Mouse (Mus musculus) embryonic facial prominence, embryonic 12.5 days (tissue): ENCODE results near the gene Pias1. TPM values are rescaled to one million over a fixed set of nuclear protein-coding genes. Genes with fewer than 3 reads are reported as not detected.

ENCODE experiments used
- ATAC-seq: fragments of 200-750 bp; cut with Nextera tagmentation; 2 replicates; pipeline ENCODE4 v1.8.0; 2017; ENCODE audit not compliant: insufficient number of reproducible peaks, insufficient read depth, low FRiP score, low TSS enrichment
- H3K27ac ChIP-seq: fragments of 300-500 bp; sonication (generic); 2 replicates; pipeline ENCODE4 v1.5.1; 2016; ENCODE audit warnings: mild to moderate bottlenecking
- H3K27me3 ChIP-seq: fragments of 300-500 bp; sonication (generic); 2 replicates; pipeline ENCODE4 v1.6.1; 2016; ENCODE audit warnings: mild to moderate bottlenecking, moderate library complexity
- H3K36me3 ChIP-seq: fragments of 300-500 bp; sonication (generic); 2 replicates; pipeline ENCODE4 v1.6.1; 2016; ENCODE audit warnings: mild to moderate bottlenecking
- H3K4me1 ChIP-seq: fragments of 300-500 bp; sonication (generic); 2 replicates; pipeline ENCODE4 v1.6.1; 2016
- H3K4me2 ChIP-seq: fragments of 300-500 bp; sonication (generic); replicated peaks from 2 replicates; pipeline ENCODE4 v1.6.1; 2016; ENCODE audit warnings: mild to moderate bottlenecking, moderate library complexity
- H3K4me3 ChIP-seq: fragments of 300-500 bp; sonication (generic); 2 replicates; pipeline ENCODE4 v1.5.1; 2016; ENCODE audit warnings: mild to moderate bottlenecking
- H3K9ac ChIP-seq: fragments of 300-500 bp; sonication (generic); 2 replicates; pipeline ENCODE4 v1.6.1; 2016; ENCODE audit warnings: mild to moderate bottlenecking, moderate library complexity
- H3K9me3 ChIP-seq: fragments of 300-500 bp; sonication (generic); 2 replicates; pipeline ENCODE4 v1.6.1; 2016; ENCODE audit warnings: mild to moderate bottlenecking, moderate library complexity
- WGBS: fragments of 180-500 bp; shearing (Covaris S2); methylation state at CpG from one replicate; pipeline ENCODE4 v1.1.7; 2016; 5-methylcytosine and 5-hydroxymethylcytosine counted together
- polyA plus RNA-seq: library from polyadenylated mRNA; unstranded; fragments of >200 nt; fragmentation: Nextera tagmentation; extraction: Ambion mirVana; gene quantifications from 2 replicates; pipeline ENCODE4 v1.2.1, GENCODE M21; 2016

The Pias1 gene
- polyA plus RNA-seq, 1 experiment from 2014 or later, result 51.6 TPM

- Histone ChIP-seq H3K4me2 (no peak overlapping the region), H3K4me3 (no peak overlapping the region), H3K9ac (no peak overlapping the region), H3K4me1 (no peaks in the 10 kb centered on the region), H3K27me3 (no peaks in the 10 kb centered on the region), H3K36me3 (no peaks in the 10 kb centered on the region), H3K9me3 (no peaks in the 10 kb centered on the region), H3K27ac (no peak overlapping the region)
- 80% methylated on average over 2 of the region's 2 CpGs for WGBS
- ATAC-seq, result no peak
These were observed 52.9 kb downstream of the Pias1 start for GRCm38 (mm10) chr9:62934700-62935400.

GRCm38 (mm10) chr9:62932575-62933339 lies 55.0 kb downstream of the Pias1 start:
- ATAC-seq, result no peak
- Histone ChIP-seq H3K9ac (no peak overlapping the region), H3K27me3 (no peaks in the 10 kb centered on the region), H3K9me3 (no peaks in the 10 kb centered on the region), H3K4me2 (no peak overlapping the region), H3K27ac (no peak overlapping the region), H3K4me1 (no peaks in the 10 kb centered on the region), H3K36me3 (no peaks in the 10 kb centered on the region), H3K4me3 (no peak overlapping the region)
- WGBS, result 80% methylated on average over 4 of the region's 4 CpGs

- Histone ChIP-seq H3K9me3 (no peaks in the 10 kb centered on the region), H3K4me1 (no peaks in the 10 kb centered on the region), H3K36me3 (peaks cover 6% of the 10 kb centered on the region; the same call in 1 of the 2 replicates), H3K27ac (no peak overlapping the region), H3K4me3 (no peak overlapping the region), H3K9ac (no peak overlapping the region), H3K4me2 (no peak overlapping the region), H3K27me3 (no peaks in the 10 kb centered on the region)
- no peak for ATAC-seq
- 93% methylated on average over 2 of the region's 2 CpGs for WGBS
These were observed 62.7 kb downstream of the Pias1 start for GRCm38 (mm10) chr9:62924886-62925610.

- ATAC-seq, result no peak
- 79% methylated on average over 2 of the region's 2 CpGs for WGBS
These were observed 66.8 kb downstream of the Pias1 start for GRCm38 (mm10) chr9:62920877-62921276.

GRCm38 (mm10) chr9:62917059-62917458 lies 70.7 kb downstream of the Pias1 start:
- no peak overlapping the region for H3K4me3 ChIP-seq
- H3K27ac ChIP-seq, result no peak overlapping the region
- no peak overlapping the region for H3K4me2 ChIP-seq
- ATAC-seq, result no peak
- H3K27me3 ChIP-seq, result no peaks in the 10 kb centered on the region
- no peaks in the 10 kb centered on the region for H3K9me3 ChIP-seq
- H3K4me1 ChIP-seq, result no peaks in the 10 kb centered on the region
- 96% methylated on average over 1 of the region's 1 CpGs for WGBS
- H3K9ac ChIP-seq, result no peak overlapping the region
- peaks cover 31% of the 10 kb centered on the region for H3K36me3 ChIP-seq

More at GRCm38 (mm10) chr9:62920877-62921276, 66.8 kb downstream of the Pias1 start:
- Histone ChIP-seq H3K4me3 (no peak overlapping the region), H3K9ac (no peak overlapping the region), H3K27me3 (no peaks in the 10 kb centered on the region), H3K4me1 (no peaks in the 10 kb centered on the region), H3K27ac (no peak overlapping the region), H3K9me3 (no peaks in the 10 kb centered on the region), H3K4me2 (no peak overlapping the region), H3K36me3 (peaks cover 24% of the 10 kb centered on the region)

GRCm38 (mm10) chr9:62913390-62914069 lies 74.2 kb downstream of the Pias1 start:
- Histone ChIP-seq H3K4me1 (no peaks in the 10 kb centered on the region; the same call in 1 of the 2 replicates), H3K36me3 (peaks cover 31% of the 10 kb centered on the region), H3K9me3 (no peaks in the 10 kb centered on the region), H3K27me3 (no peaks in the 10 kb centered on the region), H3K27ac (no peak overlapping the region), H3K9ac (no peak overlapping the region), H3K4me2 (no peak overlapping the region), H3K4me3 (no peak overlapping the region)
- WGBS, result 82% methylated on average over 5 of the region's 5 CpGs
- ATAC-seq, result no peak

- Histone ChIP-seq H3K27me3 (no peaks in the 10 kb centered on the region), H3K4me1 (no peaks in the 10 kb centered on the region; the same call in 1 of the 2 replicates), H3K4me2 (no peak overlapping the region), H3K9me3 (no peaks in the 10 kb centered on the region), H3K27ac (no peak overlapping the region), H3K9ac (no peak overlapping the region), H3K36me3 (peaks cover 22% of the 10 kb centered on the region), H3K4me3 (no peak overlapping the region)
- ATAC-seq, result no peak
- 96% methylated on average over 8 of the region's 8 CpGs for WGBS
These were observed 82.7 kb downstream of the Pias1 start for GRCm38 (mm10) chr9:62905039-62905438.

- ATAC-seq, result no peak
- Histone ChIP-seq H3K9me3 (no peaks in the 10 kb centered on the region), H3K4me3 (no peak overlapping the region), H3K4me1 (no peaks in the 10 kb centered on the region), H3K9ac (no peak overlapping the region), H3K27me3 (no peaks in the 10 kb centered on the region), H3K27ac (no peak overlapping the region), H3K4me2 (no peak overlapping the region), H3K36me3 (peaks cover 17% of the 10 kb centered on the region)
- 97% methylated on average over 2 of the region's 2 CpGs for WGBS
These were observed 83.9 kb downstream of the Pias1 start for GRCm38 (mm10) chr9:62903841-62904240.

GRCm38 (mm10) chr9:62901736-62902135 lies 86.0 kb downstream of the Pias1 start:
- Histone ChIP-seq H3K27me3 (no peaks in the 10 kb centered on the region), H3K4me3 (no peak overlapping the region), H3K9ac (no peak overlapping the region), H3K36me3 (peaks cover 17% of the 10 kb centered on the region), H3K27ac (no peak overlapping the region), H3K9me3 (no peaks in the 10 kb centered on the region), H3K4me1 (no peaks in the 10 kb centered on the region), H3K4me2 (no peak overlapping the region)
- 92% methylated on average over 2 of the region's 2 CpGs for WGBS
- no peak for ATAC-seq

- peaks cover 26% of the 10 kb centered on the region for H3K36me3 ChIP-seq
- no peak for ATAC-seq
- H3K27me3 ChIP-seq, result no peaks in the 10 kb centered on the region
- H3K4me1 ChIP-seq, result no peaks in the 10 kb centered on the region
- H3K27ac ChIP-seq, result no peak overlapping the region
- H3K4me3 ChIP-seq, result no peak overlapping the region
- H3K9me3 ChIP-seq, result no peaks in the 10 kb centered on the region
- no peak overlapping the region for H3K4me2 ChIP-seq
- no peak overlapping the region for H3K9ac ChIP-seq
- 71% methylated on average over 1 of the region's 1 CpGs for WGBS
These were observed 93.2 kb downstream of the Pias1 start for GRCm38 (mm10) chr9:62894486-62894885.

GRCm38 (mm10) chr9:62881871-62882270 lies 105.9 kb downstream of the Pias1 start:
- Histone ChIP-seq H3K4me1 (no peaks in the 10 kb centered on the region), H3K4me3 (no peak overlapping the region), H3K27ac (no peak overlapping the region), H3K36me3 (peaks cover 50% of the 10 kb centered on the region), H3K9me3 (no peaks in the 10 kb centered on the region), H3K9ac (no peak overlapping the region), H3K27me3 (no peaks in the 10 kb centered on the region), H3K4me2 (no peak overlapping the region)
- ATAC-seq, result no peak
- WGBS, result 78% methylated on average over 12 of the region's 12 CpGs
